Mouse (Mus musculus) forebrain, embryonic 12.5 days (tissue): ENCODE measurements around the gene Slc16a9. TPM values are rescaled to one million over a fixed set of nuclear protein-coding genes. Genes with fewer than 3 reads are reported as not detected.

Experiments used
- ATAC-seq: fragments of 200-750 bp; cut with Nextera tagmentation; 2 replicates; pipeline ENCODE4 v1.8.0; 2017; ENCODE audit warnings: moderate TSS enrichment; ENCODE audit not compliant: low FRiP score
- H3K27ac ChIP-seq: fragments of 300-500 bp; sonication (generic); 2 replicates; pipeline ENCODE4 v1.5.1; 2016; ENCODE audit warnings: mild to moderate bottlenecking
- H3K27me3 ChIP-seq: fragments of 300-500 bp; sonication (generic); 2 replicates; pipeline ENCODE4 v1.6.1; 2016; ENCODE audit warnings: mild to moderate bottlenecking
- H3K36me3 ChIP-seq: fragments of 300-500 bp; sonication (generic); replicated peaks from 2 replicates; pipeline ENCODE4 v1.6.1; 2016; ENCODE audit warnings: mild to moderate bottlenecking
- H3K4me1 ChIP-seq: fragments of 300-500 bp; sonication (generic); 2 replicates; pipeline ENCODE4 v1.6.1; 2016
- H3K4me2 ChIP-seq: fragments of 300-500 bp; sonication (generic); 2 replicates; pipeline ENCODE4 v1.6.1; 2016; ENCODE audit warnings: mild to moderate bottlenecking, moderate library complexity
- H3K4me3 ChIP-seq: fragments of 300-500 bp; sonication (generic); replicated peaks from 2 replicates; pipeline ENCODE4 v1.5.1; 2016; ENCODE audit warnings: mild to moderate bottlenecking
- H3K9ac ChIP-seq: fragments of 300-500 bp; sonication (generic); 2 replicates; pipeline ENCODE4 v1.6.1; 2016; ENCODE audit warnings: mild to moderate bottlenecking
- H3K9me3 ChIP-seq: fragments of 300-500 bp; sonication (generic); 2 replicates; pipeline ENCODE4 v1.6.1; 2016
- WGBS: fragments of 180-500 bp; shearing (Covaris S2); methylation state at CpG from one replicate; pipeline ENCODE4 v1.1.7; 2016; 5-methylcytosine and 5-hydroxymethylcytosine counted together
- polyA plus RNA-seq: library from polyadenylated mRNA; unstranded; fragments of >200 nt; fragmentation: Nextera tagmentation; extraction: Ambion mirVana; gene quantifications from 2 replicates; pipeline ENCODE4 v1.2.1, GENCODE M21; 2016

Slc16a9 gene
- polyA plus RNA-seq, 1 experiment from 2014 or later: 0.74 TPM

GRCm38 (mm10) chr10:70316856-70317255, 72.0 kb downstream of the Slc16a9 start:
- WGBS: 86% methylated on average over 7 of the region's 7 CpGs
- Histone ChIP-seq H3K9ac (no peak overlapping the region), H3K27me3 (no peaks in the 10 kb centered on the region), H3K9me3 (no peaks in the 10 kb centered on the region), H3K4me3 (no peak overlapping the region), H3K36me3 (no peaks in the 10 kb centered on the region), H3K4me1 (no peaks in the 10 kb centered on the region), H3K4me2 (no peak overlapping the region), H3K27ac (no peak overlapping the region)
- no peak for ATAC-seq

- Histone ChIP-seq H3K27me3 (no peaks in the 10 kb centered on the region), H3K4me1 (no peaks in the 10 kb centered on the region), H3K4me2 (no peak overlapping the region), H3K36me3 (no peaks in the 10 kb centered on the region), H3K27ac (no peak overlapping the region), H3K9me3 (no peaks in the 10 kb centered on the region), H3K9ac (no peak overlapping the region), H3K4me3 (no peak overlapping the region)
- no peak for ATAC-seq
- WGBS: 79% methylated on average over 13 of the region's 13 CpGs
Observed at GRCm38 (mm10) chr10:70317394-70317965, 72.6 kb downstream of the Slc16a9 start.

- no peaks in the 10 kb centered on the region for H3K27me3 ChIP-seq
- no peak overlapping the region for H3K4me2 ChIP-seq
- no peak overlapping the region for H3K27ac ChIP-seq
- no peak overlapping the region for H3K9ac ChIP-seq
- WGBS: 6% methylated on average over 3 of the region's 3 CpGs
- no peaks in the 10 kb centered on the region for H3K4me1 ChIP-seq
- no peak overlapping the region for H3K4me3 ChIP-seq
- ATAC-seq: peak; percentile 53; the same call in 1 of the 2 replicates
- no peaks in the 10 kb centered on the region for H3K36me3 ChIP-seq
- H3K9me3 ChIP-seq: no peaks in the 10 kb centered on the region
Observed at GRCm38 (mm10) chr10:70318630-70319029, 73.7 kb downstream of the Slc16a9 start.

- no peak for ATAC-seq
- WGBS: 6% methylated on average over 2 of the region's 2 CpGs
Observed at GRCm38 (mm10) chr10:70325518-70325917, 80.6 kb downstream of the Slc16a9 start.

GRCm38 (mm10) chr10:70327331-70327730, 82.4 kb downstream of the Slc16a9 start:
- no peak overlapping the region for H3K9ac ChIP-seq
- H3K27me3 ChIP-seq: no peaks in the 10 kb centered on the region
- no peak overlapping the region for H3K4me2 ChIP-seq
- no peak overlapping the region for H3K4me3 ChIP-seq
- H3K4me1 ChIP-seq: 0 out of 2 replicates have a peak, but pooled peaks cover 4% of the 10 kb centered on the region
- no peak overlapping the region for H3K27ac ChIP-seq
- no peaks in the 10 kb centered on the region for H3K9me3 ChIP-seq
- no peak for ATAC-seq
- H3K36me3 ChIP-seq: no peaks in the 10 kb centered on the region
- 92% methylated on average over 6 of the region's 6 CpGs for WGBS

More at GRCm38 (mm10) chr10:70325518-70325917, 80.6 kb downstream of the Slc16a9 start:
- Histone ChIP-seq H3K27me3 (no peaks in the 10 kb centered on the region), H3K36me3 (no peaks in the 10 kb centered on the region), H3K27ac (no peak overlapping the region), H3K4me2 (no peak overlapping the region), H3K4me3 (no peak overlapping the region), H3K9me3 (no peaks in the 10 kb centered on the region), H3K9ac (no peak overlapping the region), H3K4me1 (0 out of 2 replicates have a peak, but pooled peaks cover 4% of the 10 kb centered on the region)

GRCm38 (mm10) chr10:70328139-70328538, 83.2 kb downstream of the Slc16a9 start:
- peak; percentile 53; the same call in 1 of the 2 replicates for ATAC-seq
- Histone ChIP-seq H3K36me3 (no peaks in the 10 kb centered on the region), H3K27me3 (no peaks in the 10 kb centered on the region), H3K4me3 (no peak overlapping the region), H3K9ac (no peak overlapping the region), H3K27ac (no peak overlapping the region), H3K9me3 (no peaks in the 10 kb centered on the region), H3K4me1 (0 out of 2 replicates have a peak, but pooled peaks cover 4% of the 10 kb centered on the region), H3K4me2 (no peak overlapping the region)
- 63% methylated on average over 9 of the region's 9 CpGs for WGBS

Other genes starting within 250 kb of the Slc16a9 start
- 15.9 TPM in 2 replicates for gene Ccdc6, start 148.0 kb upstream of the Slc16a9 start, polyA plus RNA-seq
- gene Mrln, start 40.4 kb upstream of the Slc16a9 start, polyA plus RNA-seq: 0.94 and 1.4 TPM in 2 replicates
- 17.7 and 19.1 TPM in 2 replicates for gene Fam13c, start 195.4 kb downstream of the Slc16a9 start, polyA plus RNA-seq